Mouse (Mus musculus) MN1 (cell line): ENCODE measurements around the gene Prkg1.

Experiments
- DNase-seq: peaks from one replicate; pipeline ENCODE4 v3.0.0-alpha.2; 2016; ENCODE audit warnings: low spot score

Prkg1 gene

DNA sequence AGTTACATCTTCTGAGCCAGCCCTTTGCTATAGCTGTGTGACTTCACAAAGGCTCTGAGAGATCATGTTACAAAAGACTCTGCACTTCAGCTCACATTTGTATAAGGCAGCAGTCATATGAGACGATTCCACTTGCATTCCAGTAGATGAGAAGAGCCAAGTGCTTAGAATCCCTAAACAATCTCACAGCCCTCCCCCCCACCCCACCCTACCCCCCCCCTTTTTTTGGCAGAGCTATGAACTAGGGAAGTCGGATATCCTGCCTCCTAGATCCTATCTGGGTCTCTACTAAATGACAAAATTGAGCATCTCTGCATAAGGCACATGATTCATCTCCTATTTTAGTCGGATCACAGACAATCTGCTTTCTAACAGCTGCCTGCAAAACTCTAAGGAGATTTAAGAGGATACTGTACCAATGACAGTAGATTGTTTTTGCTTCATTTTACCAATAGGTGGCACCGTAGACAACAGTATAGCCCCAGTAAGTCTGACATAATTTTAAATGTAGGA is 921.7 kb downstream of the Prkg1 start:
- peak; percentile 91 for DNase-seq

DNA sequence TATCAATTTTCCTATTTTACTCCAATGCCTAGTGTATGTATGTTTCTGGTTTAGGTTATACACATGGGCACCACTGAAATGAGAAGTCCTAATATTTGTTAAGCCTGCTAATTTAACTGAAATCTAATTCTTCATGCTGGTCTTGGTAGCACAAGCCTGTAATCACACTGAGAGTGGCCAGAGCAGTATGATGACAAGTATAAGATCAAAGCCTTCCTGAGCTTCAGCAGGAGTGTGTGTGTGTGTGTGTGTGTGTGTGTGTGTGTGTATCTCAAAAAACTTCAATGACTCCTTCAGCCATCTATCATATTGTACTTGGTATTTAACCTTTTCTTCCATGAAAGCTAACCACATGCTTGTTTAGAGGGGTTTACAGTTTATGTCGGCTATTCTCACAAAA is 922.2 kb downstream of the Prkg1 start:
- DNase-seq: no peak

DNA sequence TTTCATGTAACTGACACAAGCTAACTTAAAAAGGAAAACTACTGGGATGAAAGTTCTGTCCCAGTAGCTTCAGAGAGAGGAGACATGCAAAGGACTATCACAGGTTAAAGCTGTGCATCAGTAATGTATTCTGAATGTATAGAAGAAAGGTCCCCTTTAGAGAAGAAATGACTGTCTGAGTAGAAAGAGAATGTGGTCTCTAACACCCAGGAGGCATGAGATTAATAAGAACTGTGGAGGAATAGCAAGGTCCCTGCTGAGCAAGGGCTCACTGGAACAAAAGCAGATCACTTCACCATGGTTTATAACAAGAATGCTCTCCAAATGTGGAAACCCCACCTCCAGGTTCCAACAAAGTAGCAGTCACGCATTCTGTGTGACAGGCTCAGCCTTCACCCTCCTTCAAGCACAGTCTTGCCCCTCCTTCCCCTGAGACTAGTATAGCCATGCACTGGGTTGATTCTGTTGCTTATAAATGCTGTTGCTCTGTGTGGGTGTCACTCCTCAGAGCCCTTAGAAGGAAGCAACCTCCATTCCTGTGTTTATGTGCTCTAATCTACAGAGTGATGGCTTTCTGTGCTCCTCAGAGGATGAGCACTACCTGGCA is 931.7 kb downstream of the Prkg1 start:
- no peak for DNase-seq

DNA sequence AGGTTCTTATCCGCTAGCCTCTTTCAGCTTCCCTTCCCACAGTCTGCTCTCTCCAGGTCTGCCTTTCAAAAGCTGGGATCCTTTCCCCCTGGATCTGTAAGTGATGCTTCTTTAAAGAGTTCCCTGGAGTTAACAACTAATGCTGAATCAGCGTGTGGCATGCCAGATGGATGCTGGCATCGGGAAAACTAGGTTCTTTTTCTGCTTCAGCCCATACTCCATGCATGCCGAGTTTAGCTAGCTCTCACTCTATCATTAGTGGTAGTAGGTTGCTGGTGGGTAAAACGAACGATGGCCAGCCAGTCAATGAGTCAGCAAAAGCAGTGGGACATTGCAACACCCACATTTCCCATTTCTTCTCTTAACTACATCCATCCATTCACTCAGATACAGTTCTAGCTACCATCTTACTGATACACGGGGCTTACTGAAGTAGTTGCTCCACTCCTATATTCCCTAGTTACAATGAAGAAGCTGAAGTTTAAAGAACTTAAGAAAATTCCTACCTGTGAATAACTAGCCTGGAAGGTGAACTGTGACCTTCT is 935.5 kb downstream of the Prkg1 start:
- no peak for DNase-seq

DNA sequence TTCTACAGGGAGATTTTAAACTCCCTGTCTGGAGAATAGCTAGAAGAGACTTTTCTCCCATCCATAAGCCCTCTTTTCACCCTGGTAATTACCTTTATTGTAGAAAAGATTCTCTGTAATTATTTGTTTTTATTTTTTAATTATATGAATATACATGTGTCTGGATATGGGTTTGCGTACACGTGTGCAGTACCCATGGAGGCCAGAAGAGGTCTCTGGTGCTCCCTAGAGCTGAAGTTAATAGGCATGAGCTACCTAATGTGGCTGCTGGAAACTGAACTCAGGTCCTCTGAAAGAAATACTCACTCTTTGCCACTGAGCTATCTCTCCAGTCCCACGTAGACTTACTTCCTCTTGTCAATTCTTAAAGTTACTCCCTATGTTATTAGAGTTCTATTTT is 937.0 kb downstream of the Prkg1 start:
- no peak for DNase-seq

DNA sequence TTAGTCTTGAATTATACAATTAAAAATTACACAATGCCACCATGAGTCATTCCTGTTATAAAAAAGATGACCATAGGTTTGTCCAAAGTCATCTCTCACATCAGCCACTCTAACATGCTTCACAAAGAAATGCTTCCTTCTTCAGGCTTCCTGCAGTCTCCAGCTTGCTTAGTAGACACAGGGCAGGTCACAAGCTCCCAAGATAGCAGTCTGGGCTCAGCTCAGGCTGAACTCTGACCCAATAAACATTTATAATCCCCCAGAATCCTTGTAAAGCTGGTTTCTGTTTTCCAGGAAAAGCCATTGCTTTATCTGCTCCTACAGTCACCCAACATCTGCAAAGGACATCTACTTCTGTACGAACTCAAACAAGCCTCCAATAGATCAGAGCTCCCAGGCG is 938.7 kb downstream of the Prkg1 start:
- no peak for DNase-seq

DNA sequence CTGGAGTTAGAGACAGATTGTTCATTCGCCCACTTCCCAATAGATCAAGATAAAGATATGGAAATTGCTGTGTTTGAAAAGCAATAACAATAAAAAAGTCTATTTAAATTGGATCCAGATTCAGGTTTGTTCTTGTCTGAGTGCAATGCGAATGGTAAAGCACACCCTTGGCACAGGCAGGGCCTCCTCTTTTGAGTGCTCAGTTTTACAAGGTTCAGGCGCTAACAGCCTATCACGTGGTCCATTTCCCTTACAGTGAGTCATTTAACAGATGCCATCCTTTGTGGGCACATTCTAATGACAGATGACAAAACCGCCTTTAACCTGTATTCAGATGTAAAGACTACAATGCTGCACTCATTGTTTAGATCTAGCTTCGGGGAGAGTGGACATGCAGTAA is 949.2 kb downstream of the Prkg1 start:
- DNase-seq: no peak

DNA sequence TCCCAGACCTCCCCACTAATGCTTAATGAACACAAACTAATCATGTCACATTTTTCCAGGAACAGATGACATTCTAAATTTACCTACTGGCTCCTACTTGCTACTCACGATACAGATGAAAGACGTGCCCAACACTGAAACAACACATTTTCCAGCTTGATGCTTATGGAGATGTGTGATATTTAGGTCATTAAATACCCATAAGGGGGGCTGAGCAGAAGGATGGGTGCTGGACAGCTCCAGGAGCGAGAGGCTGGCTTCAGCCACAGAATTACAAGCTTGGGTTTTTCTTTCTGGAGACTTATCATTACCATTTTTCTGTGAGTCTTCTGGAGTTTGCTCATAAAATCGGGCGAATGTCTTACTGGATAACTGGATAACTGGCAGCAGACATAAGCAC is 958.6 kb downstream of the Prkg1 start:
- DNase-seq: no peak

DNA sequence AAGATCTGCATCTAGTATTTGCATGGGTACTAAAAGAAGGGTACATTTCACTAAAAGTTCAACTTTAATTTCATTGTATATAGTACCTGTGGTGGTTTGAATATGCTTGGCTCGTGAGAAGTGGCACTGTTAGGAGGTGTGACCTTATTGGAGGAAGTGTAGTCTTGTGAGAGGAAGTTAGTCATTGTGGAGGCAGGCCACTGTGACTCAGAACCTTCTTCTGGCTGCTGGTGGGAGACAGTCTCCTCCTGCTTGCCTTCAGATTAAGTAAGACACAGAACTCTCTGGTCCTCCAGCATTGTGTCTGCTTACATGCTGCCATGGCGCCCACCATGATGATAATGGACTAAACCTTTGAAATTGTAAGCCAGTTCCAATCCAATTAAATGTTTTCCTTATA is 984.0 kb downstream of the Prkg1 start:
- DNase-seq: no peak

DNA sequence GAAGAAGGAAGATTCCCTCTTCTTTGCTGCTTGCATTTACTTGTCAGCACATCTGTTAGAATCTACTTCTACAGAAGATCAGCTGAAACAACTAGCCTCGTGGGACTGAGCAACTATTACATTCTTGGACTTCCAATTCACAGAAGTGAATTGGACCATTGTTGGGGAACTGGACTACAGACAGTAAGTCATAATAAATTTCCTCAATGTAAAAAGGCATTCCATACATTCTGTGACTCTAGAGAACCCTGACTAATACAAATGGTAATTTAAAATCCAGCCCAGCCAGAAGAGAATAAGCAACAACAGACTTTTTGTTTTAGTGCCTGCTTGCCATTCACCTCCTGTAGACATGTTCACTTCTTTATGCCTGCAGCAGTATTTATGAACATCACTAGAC is 996.5 kb downstream of the Prkg1 start:
- DNase-seq: no peak

DNA sequence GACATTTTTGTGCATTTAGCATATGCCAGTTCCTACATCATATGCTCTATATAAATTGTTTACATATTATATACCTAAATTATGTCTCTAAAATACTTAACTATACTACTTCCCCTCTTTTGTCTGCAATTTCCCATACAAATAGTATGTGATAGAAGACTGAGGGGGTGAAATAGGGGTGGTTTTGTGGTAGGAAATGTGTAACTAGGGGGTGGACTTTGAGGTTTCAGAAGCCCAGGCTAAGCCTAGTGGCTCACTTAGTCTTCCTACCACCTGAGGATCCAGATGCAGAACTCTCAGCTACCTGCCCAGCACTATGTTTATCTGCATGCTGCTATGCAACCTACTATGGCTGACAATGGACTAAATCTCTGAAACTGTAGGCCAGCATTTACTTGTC is 1020.4 kb downstream of the Prkg1 start:
- DNase-seq: no peak

DNA sequence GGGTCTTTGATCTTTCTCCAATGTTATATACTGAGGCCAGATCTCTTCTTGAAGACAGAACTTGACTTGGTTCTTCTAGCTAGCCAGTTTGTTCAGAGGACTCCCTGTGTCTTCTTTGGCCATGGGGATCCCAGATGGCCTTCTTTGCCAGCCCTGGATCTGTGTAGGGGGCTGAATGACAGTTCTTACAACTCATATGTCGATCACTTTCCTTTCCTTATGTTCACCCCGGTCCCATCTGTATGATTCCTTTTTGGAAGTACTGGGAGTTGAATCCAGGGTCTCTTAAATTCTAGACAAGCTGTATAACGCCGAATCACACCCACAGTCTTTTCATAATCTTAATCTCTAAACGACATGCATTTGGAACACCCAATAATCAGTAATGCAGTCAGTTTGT is 1065.7 kb downstream of the Prkg1 start:
- no peak for DNase-seq

DNA sequence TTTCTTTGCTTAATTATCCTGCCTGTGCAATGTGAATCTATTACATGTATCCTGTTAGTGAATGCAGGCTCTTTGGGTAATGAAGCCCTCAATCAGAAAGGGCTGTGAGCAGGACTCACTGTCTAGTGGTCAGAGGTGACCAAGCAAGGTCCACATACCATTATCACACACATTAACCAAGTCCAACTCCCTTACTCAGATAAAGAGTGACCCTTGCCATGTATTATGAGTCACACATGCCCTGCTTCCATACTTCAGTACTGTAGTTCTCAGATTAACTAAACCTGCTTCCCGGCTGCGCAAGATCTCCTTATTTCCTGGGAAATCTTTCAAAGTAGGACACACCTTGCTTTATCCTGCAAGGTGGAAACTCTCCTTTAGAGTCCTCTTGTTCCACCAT is 1073.6 kb downstream of the Prkg1 start:
- DNase-seq: no peak

DNA sequence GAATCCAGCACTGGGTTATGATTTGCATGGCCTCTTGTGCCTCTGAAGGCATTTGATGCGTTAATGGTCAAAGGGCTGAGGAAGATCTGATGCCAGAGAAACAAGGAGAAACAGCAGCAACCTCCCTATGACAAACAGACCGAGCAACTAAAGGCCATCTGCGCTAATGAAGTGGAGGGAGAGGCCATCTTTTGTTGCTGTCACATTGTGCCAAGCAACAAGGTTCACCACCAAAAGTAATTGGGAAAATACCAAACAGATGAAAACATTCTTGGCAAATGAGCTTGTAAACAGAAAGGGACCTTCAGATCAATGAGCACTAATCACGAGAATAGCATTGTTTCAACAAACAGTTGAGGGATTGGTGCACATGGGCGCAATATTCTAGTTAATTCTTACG is 1074.1 kb downstream of the Prkg1 start:
- DNase-seq: no peak

DNA sequence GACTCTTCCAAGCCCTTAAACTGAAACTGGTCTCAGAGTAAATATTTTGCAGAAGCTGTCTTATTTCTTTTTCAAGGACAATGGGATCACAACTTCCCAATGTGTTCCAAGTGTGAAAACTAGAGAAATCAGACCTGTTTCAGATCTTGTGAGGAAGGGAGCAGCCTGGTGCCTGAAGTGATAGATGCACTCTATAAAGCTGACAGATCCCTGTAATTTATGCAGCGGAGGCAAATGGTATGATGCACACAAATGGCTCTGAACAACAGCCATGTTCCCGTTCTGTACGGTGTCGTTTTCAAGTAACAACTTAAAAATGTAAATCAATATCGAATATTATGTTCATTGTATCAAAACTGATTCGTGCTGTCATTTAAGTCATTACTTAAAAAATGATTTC is 1076.9 kb downstream of the Prkg1 start:
- DNase-seq: no peak

DNA sequence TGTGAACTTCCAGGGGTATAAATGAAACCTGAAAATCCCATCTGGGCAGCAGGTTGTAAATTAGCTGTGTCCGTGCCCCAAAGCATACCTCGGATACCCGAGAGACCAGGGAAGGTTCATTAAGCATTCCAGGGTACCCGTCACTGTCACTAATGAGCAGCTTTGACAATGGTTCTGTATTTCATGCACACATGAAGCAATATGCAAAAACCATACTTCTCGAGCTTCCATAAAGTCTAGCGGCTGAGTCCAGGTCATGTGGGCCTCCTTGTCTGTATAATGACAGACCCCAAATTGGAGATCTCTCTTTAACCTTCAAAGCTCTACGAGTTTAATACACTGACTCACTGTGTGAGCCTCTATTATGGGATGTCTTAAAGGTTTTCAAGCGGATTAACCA is 1088.5 kb downstream of the Prkg1 start:
- no peak for DNase-seq

DNA sequence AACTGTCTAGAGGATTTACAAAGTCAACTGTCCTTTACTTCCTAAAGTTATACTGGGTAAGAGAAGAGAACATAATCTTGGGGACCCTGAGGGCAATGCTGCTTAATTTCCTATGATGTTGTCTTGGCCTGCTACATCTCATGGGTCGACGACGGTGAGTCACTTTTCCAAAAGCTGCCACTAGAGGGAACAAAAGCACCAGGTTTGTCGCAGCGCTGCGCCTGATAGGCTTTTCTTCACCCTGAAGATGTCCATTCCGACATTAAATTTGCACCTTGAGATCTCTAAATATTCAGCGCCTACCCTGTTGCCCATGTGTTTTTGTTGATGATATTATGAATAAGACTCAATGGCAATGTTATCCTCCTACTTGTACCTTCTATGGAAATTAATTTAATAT is 1100.6 kb downstream of the Prkg1 start:
- DNase-seq: peak; percentile 76

DNA sequence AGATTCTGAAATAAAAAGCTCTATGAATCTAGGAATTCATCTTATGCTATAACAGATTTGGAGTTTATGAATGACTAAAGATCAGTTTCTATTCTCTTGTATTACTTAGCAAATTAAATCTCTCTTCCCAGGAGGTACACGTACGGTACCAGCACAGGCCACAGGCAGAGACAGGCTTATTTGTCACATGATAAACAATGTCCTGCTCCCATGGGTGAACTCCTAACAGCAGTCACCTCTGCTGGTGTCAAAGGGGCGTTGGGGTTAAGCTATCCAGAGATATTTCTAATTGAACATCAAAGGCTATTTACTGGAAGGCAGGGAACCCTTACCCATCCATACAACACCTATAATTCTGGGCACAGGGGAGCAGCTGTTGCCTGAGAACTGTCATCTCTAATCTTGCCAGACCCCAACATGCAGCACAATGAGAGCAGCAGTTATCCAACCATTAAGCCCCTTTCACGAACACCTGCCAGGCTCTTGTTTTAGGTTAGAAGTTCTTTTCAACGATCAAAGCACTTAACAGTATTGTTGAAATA is 1122.1 kb downstream of the Prkg1 start:
- no peak for DNase-seq

DNA sequence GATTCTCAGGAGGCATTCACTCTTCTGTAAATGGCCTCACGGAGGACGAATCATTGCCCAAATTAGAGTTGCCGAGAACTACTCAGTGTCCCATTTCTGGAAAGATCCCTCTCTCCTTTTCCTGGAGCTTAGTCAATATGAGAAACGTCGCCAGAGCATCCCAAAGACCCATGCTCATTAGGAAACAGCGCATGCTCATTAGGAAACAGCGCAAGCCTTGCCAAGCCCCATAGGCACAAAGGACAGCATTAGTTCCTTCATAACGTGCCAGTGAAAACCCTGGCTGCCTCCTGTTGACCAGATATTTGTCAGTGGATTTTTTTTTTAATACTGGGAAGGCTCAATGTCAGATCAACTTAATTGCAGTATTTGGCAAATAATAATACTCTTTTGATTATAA is 1127.4 kb downstream of the Prkg1 start:
- no peak for DNase-seq

DNA sequence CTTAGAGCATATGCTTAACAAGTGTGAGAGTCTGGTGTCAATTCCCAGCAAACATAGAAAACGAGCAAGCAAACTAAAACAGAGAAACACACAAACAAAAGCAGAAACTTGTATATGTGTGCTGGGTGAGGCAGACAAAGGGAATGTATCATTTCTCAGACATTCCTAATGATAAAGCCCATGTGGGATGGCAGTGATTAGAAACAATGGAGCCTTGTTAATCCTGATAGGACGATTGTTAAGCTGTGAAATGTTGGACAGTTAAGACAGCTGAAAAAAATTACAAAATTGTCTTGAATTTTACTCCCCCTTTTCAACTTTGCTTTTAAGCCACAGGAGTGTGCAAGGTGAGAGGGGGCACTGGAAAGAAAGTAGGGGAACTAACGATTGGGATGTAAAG is 1133.8 kb downstream of the Prkg1 start:
- DNase-seq: no peak

DNA sequence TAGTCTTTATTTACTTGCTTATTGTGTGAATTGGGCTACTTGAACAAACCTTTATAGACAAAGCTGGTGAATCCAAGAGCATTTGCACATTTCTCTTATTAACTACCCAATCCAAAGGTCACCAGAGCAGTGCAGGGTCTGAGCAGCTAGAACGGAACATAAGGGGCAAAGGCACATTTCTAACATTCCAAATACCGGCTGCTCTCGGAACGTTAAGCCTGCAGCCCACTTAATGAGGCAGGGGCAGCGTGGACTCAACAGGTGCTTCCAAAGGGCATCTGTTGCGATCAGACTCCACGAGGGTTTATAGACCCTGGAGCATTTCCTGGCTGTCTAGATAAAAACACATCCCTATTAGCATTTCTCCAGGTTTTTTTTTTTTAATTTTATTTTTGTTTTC is 1138.8 kb downstream of the Prkg1 start:
- no peak for DNase-seq

DNA sequence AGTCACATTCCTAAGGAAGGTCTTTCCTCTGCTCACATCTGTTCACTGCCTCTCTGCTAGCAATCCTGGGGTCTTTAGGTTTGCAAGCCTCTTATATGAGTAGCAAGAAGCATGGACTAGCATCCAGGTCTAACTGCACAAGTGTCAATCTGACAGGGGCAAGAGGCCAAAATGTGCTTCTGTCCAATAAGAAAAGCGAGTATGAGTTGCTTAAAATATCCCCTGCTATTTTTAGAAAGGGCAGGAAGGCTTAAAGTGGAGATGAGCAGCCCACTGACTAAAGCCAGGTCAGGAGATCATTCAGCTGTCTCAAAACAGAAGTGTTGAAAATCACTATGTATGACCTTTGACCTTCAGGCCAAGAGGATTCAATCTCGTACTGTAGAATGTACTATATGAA is 1139.4 kb downstream of the Prkg1 start:
- DNase-seq: no peak

DNA sequence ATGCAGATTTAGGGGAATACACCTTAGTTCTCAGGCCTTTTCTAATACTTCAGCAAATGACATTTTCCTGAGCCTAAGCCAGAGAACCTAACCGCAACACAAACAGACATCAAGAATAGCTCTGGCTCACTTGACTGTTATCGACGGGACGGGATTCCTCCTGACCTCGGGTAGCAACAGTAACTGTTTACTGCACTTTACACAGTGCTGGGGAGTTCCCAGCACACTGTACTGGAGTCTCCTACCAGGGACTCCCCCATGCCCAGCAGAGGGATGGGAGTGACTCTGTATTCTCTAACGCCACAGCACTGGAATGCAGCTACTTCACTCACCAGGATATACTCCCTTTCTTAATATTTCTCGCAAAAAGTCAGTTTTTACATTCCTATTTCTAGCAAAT is 1141.2 kb downstream of the Prkg1 start:
- no peak for DNase-seq
